Mouse (Mus musculus): ENCODE data around the gene Tmem151a. TPM values are rescaled to one million over a fixed set of nuclear protein-coding genes. Genes with fewer than 3 reads are reported as not detected.

The Tmem151a gene
- polyA plus RNA-seq (2014; fragmentation: Illumina TruSeq; extraction: RNeasy Lipid Tissue Mini Kit (QIAGEN cat#74804); ENCODE audit: low read depth, low replicate concordance) = 2.8 TPM

GRCm38 (mm10) chr19:5085145-5085863, at the start of gene Tmem151a:
Gene Tmem151a (minus strand): TSS chr19:5085531.

GRCm38 (mm10) chr19:5118384-5118698, 33.0 kb upstream of the Tmem151a start, which contains the start of gene Klc2:
Gene Klc2 (minus strand): TSS chr19:5118560.

GRCm38 (mm10) chr19:5106731-5107191, 21.4 kb upstream of the Tmem151a start, which contains the start of gene Rab1b:
Gene Rab1b (minus strand): TSS chr19:5107072.

GRCm38 (mm10) chr19:5098363-5099143, 13.2 kb upstream of the Tmem151a start, which contains the start of gene Cnih2:
Gene Cnih2 (minus strand): TSS chr19:5098521.

GRCm38 (mm10) chr19:5087884-5088728, 2.8 kb upstream of the Tmem151a start, which contains the start of gene Yif1a:
Gene Yif1a (plus strand): TSS chr19:5088538.

GRCm38 (mm10) chr19:5067867-5068569, 17.3 kb downstream of the Tmem151a start, which contains the start of gene Cd248:
Gene Cd248 (plus strand): TSS chr19:5068078.

DNA sequence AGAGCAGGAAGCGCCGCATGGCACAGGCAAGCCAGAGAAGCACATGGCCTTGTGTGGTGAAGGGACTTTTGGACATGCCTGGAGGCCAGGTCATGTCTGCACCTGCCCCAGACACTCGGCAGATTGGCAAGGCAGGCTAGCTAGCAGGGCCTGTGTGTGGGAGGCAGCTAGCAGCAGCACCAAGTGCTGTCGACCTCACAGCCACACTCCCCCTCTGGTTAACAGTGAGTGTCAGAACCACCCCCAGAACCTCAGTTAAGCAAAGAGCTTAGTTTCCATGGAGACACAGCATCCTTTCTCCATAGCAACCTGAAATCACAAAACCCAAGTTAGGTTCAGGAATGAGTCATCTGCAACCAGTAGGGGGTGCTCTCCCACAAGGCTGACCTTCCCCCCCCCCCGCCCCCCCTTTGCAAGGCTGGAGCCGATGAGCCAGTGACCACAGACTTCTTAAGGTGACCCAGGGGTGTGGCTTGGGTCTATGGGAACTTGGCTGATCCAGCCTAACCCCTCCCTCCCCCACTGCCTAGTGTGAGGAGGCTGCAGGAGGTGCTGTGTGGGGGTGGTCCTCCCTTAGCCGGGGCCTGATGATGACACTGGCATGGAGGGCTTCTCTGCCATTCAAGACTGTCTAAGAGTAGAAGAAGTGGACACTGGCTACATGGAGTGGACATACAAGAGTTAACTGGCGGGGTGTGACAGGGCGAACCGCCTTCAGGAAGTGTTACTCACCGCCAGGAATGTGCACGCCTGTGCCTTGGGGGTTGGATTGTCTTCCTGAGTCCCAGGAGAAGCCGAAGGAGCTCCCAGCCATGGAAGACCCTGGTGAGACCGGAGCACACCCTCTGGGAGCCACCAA, 35.1 kb downstream of the Tmem151a start, which contains the start of gene Rin1:
Gene Rin1 (plus strand): TSS at position 435 of the 859 bp plus-strand sequence.

GRCm38 (mm10) chr19:5040862-5041523, 44.3 kb downstream of the Tmem151a start, which contains the start of gene Brms1:
Gene Brms1 (plus strand): TSS chr19:5041354.

DNA sequence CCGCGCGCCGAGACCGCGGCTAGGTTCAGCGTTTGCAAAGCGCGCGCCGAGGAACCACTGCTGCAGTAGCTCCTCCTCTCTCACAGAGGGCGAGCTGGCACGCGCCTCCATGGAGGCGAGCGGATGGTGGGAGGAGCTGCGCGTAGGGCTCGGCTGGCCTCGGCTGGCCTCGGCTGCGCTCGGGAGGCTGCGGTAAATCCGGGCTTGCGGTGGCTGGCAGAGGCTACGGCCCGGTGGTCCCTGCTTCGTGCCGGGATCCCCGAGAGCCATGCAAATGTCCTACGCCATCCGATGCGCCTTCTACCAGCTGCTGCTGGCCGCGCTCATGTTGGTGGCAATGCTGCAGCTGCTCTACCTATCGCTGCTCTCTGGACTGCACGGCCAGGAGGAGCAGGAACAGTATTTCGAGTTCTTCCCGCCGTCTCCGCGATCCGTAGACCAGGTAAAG, 46.6 kb downstream of the Tmem151a start, which contains the start of the genes B4gat1 and AC124502.3:
Gene B4gat1 (plus strand): TSS at position 118 of the 448 bp plus-strand sequence.
Gene AC124502.3 (plus strand): TSS at position 183 of the 448 bp plus-strand sequence.

GRCm38 (mm10) chr19:5023621-5024479, 61.5 kb downstream of the Tmem151a start, which contains the start of gene Slc29a2:
Gene Slc29a2 (plus strand): TSS chr19:5023860.

Other genes starting within 250 kb of the Tmem151a start
- gene Ccs, start 246.2 kb downstream of the Tmem151a start, polyA plus RNA-seq (2014; fragmentation: Illumina TruSeq; extraction: RNeasy Lipid Tissue Mini Kit (QIAGEN cat#74804); ENCODE audit: low read depth, low replicate concordance) = 62.9 TPM
- 1.0 TPM for gene Ccdc87, start 246.2 kb downstream of the Tmem151a start, polyA plus RNA-seq (2014; fragmentation: Illumina TruSeq; extraction: RNeasy Lipid Tissue Mini Kit (QIAGEN cat#74804); ENCODE audit: low read depth, low replicate concordance)
- gene Ctsf, start 230.4 kb downstream of the Tmem151a start, polyA plus RNA-seq (2014; fragmentation: Illumina TruSeq; extraction: RNeasy Lipid Tissue Mini Kit (QIAGEN cat#74804); ENCODE audit: low read depth, low replicate concordance) = 65.6 TPM
- gene Actn3, start 207.6 kb downstream of the Tmem151a start, polyA plus RNA-seq (2014; fragmentation: Illumina TruSeq; extraction: RNeasy Lipid Tissue Mini Kit (QIAGEN cat#74804); ENCODE audit: low read depth, low replicate concordance) = 3.4 TPM
- 18.4 TPM for gene Zdhhc24, start 206.9 kb downstream of the Tmem151a start, polyA plus RNA-seq (2014; fragmentation: Illumina TruSeq; extraction: RNeasy Lipid Tissue Mini Kit (QIAGEN cat#74804); ENCODE audit: low read depth, low replicate concordance)
- 5.7 TPM for gene Bbs1, start 178.9 kb downstream of the Tmem151a start, polyA plus RNA-seq (2014; fragmentation: Illumina TruSeq; extraction: RNeasy Lipid Tissue Mini Kit (QIAGEN cat#74804); ENCODE audit: low read depth, low replicate concordance)
- 43.1 TPM for gene Dpp3, start 157.2 kb downstream of the Tmem151a start, polyA plus RNA-seq (2014; fragmentation: Illumina TruSeq; extraction: RNeasy Lipid Tissue Mini Kit (QIAGEN cat#74804); ENCODE audit: low read depth, low replicate concordance)
- gene Peli3, start 142.4 kb downstream of the Tmem151a start, polyA plus RNA-seq (2014; fragmentation: Illumina TruSeq; extraction: RNeasy Lipid Tissue Mini Kit (QIAGEN cat#74804); ENCODE audit: low read depth, low replicate concordance) = 3.9 TPM
- 77.2 TPM for gene Mrpl11, start 123.4 kb downstream of the Tmem151a start, polyA plus RNA-seq (2014; fragmentation: Illumina TruSeq; extraction: RNeasy Lipid Tissue Mini Kit (QIAGEN cat#74804); ENCODE audit: low read depth, low replicate concordance)
- gene Npas4, start 95.2 kb downstream of the Tmem151a start, polyA plus RNA-seq (2014; fragmentation: Illumina TruSeq; extraction: RNeasy Lipid Tissue Mini Kit (QIAGEN cat#74804); ENCODE audit: low read depth, low replicate concordance) = 0.83 TPM
- 1.8 TPM for gene Slc29a2, start 61.7 kb downstream of the Tmem151a start, polyA plus RNA-seq (2014; fragmentation: Illumina TruSeq; extraction: RNeasy Lipid Tissue Mini Kit (QIAGEN cat#74804); ENCODE audit: low read depth, low replicate concordance)
- 20.8 TPM for gene B4gat1, start 46.7 kb downstream of the Tmem151a start, polyA plus RNA-seq (2014; fragmentation: Illumina TruSeq; extraction: RNeasy Lipid Tissue Mini Kit (QIAGEN cat#74804); ENCODE audit: low read depth, low replicate concordance)
- 1.9 TPM for gene AC124502.3, start 46.6 kb downstream of the Tmem151a start, polyA plus RNA-seq (2014; fragmentation: Illumina TruSeq; extraction: RNeasy Lipid Tissue Mini Kit (QIAGEN cat#74804); ENCODE audit: low read depth, low replicate concordance)
- gene Brms1, start 44.2 kb downstream of the Tmem151a start, polyA plus RNA-seq (2014; fragmentation: Illumina TruSeq; extraction: RNeasy Lipid Tissue Mini Kit (QIAGEN cat#74804); ENCODE audit: low read depth, low replicate concordance) = 34.8 TPM
- 3.6 TPM for gene Rin1, start 35.0 kb downstream of the Tmem151a start, polyA plus RNA-seq (2014; fragmentation: Illumina TruSeq; extraction: RNeasy Lipid Tissue Mini Kit (QIAGEN cat#74804); ENCODE audit: low read depth, low replicate concordance)
- gene Cd248, start 17.5 kb downstream of the Tmem151a start, polyA plus RNA-seq (2014; fragmentation: Illumina TruSeq; extraction: RNeasy Lipid Tissue Mini Kit (QIAGEN cat#74804); ENCODE audit: low read depth, low replicate concordance) = 36.7 TPM
- 71.7 TPM for gene Yif1a, start 3.0 kb upstream of the Tmem151a start, polyA plus RNA-seq (2014; fragmentation: Illumina TruSeq; extraction: RNeasy Lipid Tissue Mini Kit (QIAGEN cat#74804); ENCODE audit: low read depth, low replicate concordance)
- 1.6 TPM for gene Cnih2, start 13.0 kb upstream of the Tmem151a start, polyA plus RNA-seq (2014; fragmentation: Illumina TruSeq; extraction: RNeasy Lipid Tissue Mini Kit (QIAGEN cat#74804); ENCODE audit: low read depth, low replicate concordance)
- gene Rab1b, start 21.5 kb upstream of the Tmem151a start, polyA plus RNA-seq (2014; fragmentation: Illumina TruSeq; extraction: RNeasy Lipid Tissue Mini Kit (QIAGEN cat#74804); ENCODE audit: low read depth, low replicate concordance) = 160 TPM
- gene Klc2, start 33.0 kb upstream of the Tmem151a start, polyA plus RNA-seq (2014; fragmentation: Illumina TruSeq; extraction: RNeasy Lipid Tissue Mini Kit (QIAGEN cat#74804); ENCODE audit: low read depth, low replicate concordance) = 29.1 TPM
- 21.5 TPM for gene Pacs1, start 187.6 kb upstream of the Tmem151a start, polyA plus RNA-seq (2014; fragmentation: Illumina TruSeq; extraction: RNeasy Lipid Tissue Mini Kit (QIAGEN cat#74804); ENCODE audit: low read depth, low replicate concordance)
- gene Sf3b2, start 209.9 kb upstream of the Tmem151a start, polyA plus RNA-seq (2014; fragmentation: Illumina TruSeq; extraction: RNeasy Lipid Tissue Mini Kit (QIAGEN cat#74804); ENCODE audit: low read depth, low replicate concordance) = 105 TPM
- gene Gal3st3, start 212.8 kb upstream of the Tmem151a start, polyA plus RNA-seq (2014; fragmentation: Illumina TruSeq; extraction: RNeasy Lipid Tissue Mini Kit (QIAGEN cat#74804); ENCODE audit: low read depth, low replicate concordance) = 0.60 TPM